Mouse (Mus musculus) CH12.LX (cell line): Measurements from ENCODE around the gene Unc119. TPM values are rescaled to one million over a fixed set of nuclear protein-coding genes. Genes with fewer than 3 reads are reported as not detected.

Experiments
- DNase-seq: peaks from one replicate; pipeline ENCODE4 v3.0.0-alpha.2; 2013; ENCODE audit errors: extremely low read depth
- H3K27ac ChIP-seq: 2 replicates; pipeline ENCODE4 v1.5.1; 2012; ENCODE audit warnings: low read depth, mild to moderate bottlenecking, control low read depth, moderate library complexity; ENCODE audit not compliant: insufficient read depth
- H3K27me3 ChIP-seq: replicated peaks from 2 replicates; pipeline ENCODE3; 2012; ENCODE audit warnings: inconsistent platforms
- H3K36me3 ChIP-seq, 2 experiments: replicated peaks in 1 of 2; 2 replicates each; pipeline versions ENCODE3 to v1.6.1; 2012; ENCODE audit warnings: inconsistent platforms in 1 of 2, low read length in 1 of 2, mild to moderate bottlenecking in 1 of 2, mixed read lengths in 1 of 2, moderate library complexity in 1 of 2; ENCODE audit not compliant: control insufficient read depth in 1 of 2, insufficient read depth in 1 of 2
- H3K4me1 ChIP-seq, 2 experiments: 2 replicates each; pipeline ENCODE4 v1.6.1; 2012; ENCODE audit warnings: inconsistent platforms in 1 of 2, moderate library complexity in 1 of 2; ENCODE audit not compliant: insufficient read depth in 2 of 2, control insufficient read depth in 1 of 2
- H3K4me2 ChIP-seq: 2 replicates; pipeline ENCODE4 v1.6.1; 2012; ENCODE audit warnings: low read depth, mild to moderate bottlenecking, control low read depth; ENCODE audit not compliant: poor library complexity, insufficient read depth, severe bottlenecking
- H3K4me3 ChIP-seq, 3 experiments: fragments of 150-350 bp in 1 of 3; sonication (generic) in 1 of 3; replicated peaks in 1 of 3; 2 replicates each; pipeline versions ENCODE3 to v1.5.1; 2011 to 2012; ENCODE audit warnings: low read depth in 2 of 3, low read length in 2 of 3, mild to moderate bottlenecking in 2 of 3, moderate library complexity in 2 of 3, control low read depth in 1 of 3, improper control_type of control experiment in 1 of 3, inconsistent platforms in 1 of 3, mixed read lengths in 1 of 3; ENCODE audit not compliant: poor library complexity in 1 of 3
- H3K79me2 ChIP-seq: replicated peaks from 2 replicates; pipeline ENCODE4 v1.6.1; 2012; ENCODE audit warnings: mild to moderate bottlenecking, moderate library complexity; ENCODE audit not compliant: control insufficient read depth, poor library complexity, insufficient read depth, severe bottlenecking; ENCODE audit errors: extremely low read depth
- H3K9ac ChIP-seq: 2 replicates; pipeline ENCODE4 v1.6.1; 2012; ENCODE audit warnings: low read depth, mild to moderate bottlenecking, control low read depth, moderate library complexity; ENCODE audit not compliant: insufficient read depth
- H3K9me3 ChIP-seq: replicated peaks from 2 replicates; pipeline ENCODE3; 2012; ENCODE audit warnings: low read length, inconsistent platforms, mixed read lengths
- BHLHE40 ChIP-seq: IDR thresholded peaks from 2 replicates; pipeline ENCODE4 v1.6.1; 2011; ENCODE audit warnings: mild to moderate bottlenecking, low read depth, low read length, improper control_type of control experiment
- CHD1 ChIP-seq: IDR thresholded peaks from 2 replicates; pipeline ENCODE4 v1.6.1; 2012; ENCODE audit warnings: low read depth, low read length, improper control_type of control experiment, inconsistent platforms
- CHD2 ChIP-seq: IDR thresholded peaks from 2 replicates; pipeline ENCODE4 v1.6.1; 2011; ENCODE audit warnings: low read length, improper control_type of control experiment
- CTCF ChIP-seq, 2 experiments: IDR thresholded peaks in 1 of 2; conservative IDR thresholded peaks in 1 of 2; 2 replicates each; pipeline ENCODE4 v1.5.1; 2011 to 2012; ENCODE audit warnings: low read depth in 2 of 2, low read length in 2 of 2, improper control_type of control experiment in 1 of 2, inconsistent platforms in 1 of 2, mild to moderate bottlenecking in 1 of 2, moderate library complexity in 1 of 2
- E2F4 ChIP-seq: IDR thresholded peaks from 2 replicates; pipeline ENCODE4 v1.6.1; 2011; ENCODE audit warnings: low read depth, low read length, improper control_type of control experiment; ENCODE audit not compliant: insufficient replicate concordance
- EP300 ChIP-seq: IDR thresholded peaks from 2 replicates; pipeline ENCODE4 v1.6.1; 2011; ENCODE audit warnings: low read length, improper control_type of control experiment
- ETS1 ChIP-seq: conservative IDR thresholded peaks from 2 replicates; pipeline ENCODE4 v1.6.1; 2012; ENCODE audit warnings: low read depth, mild to moderate bottlenecking, inconsistent platforms, low read length, improper control_type of control experiment, moderate library complexity
- GABPA ChIP-seq: IDR thresholded peaks from 2 replicates; pipeline ENCODE4 v1.6.1; 2012; ENCODE audit warnings: low read depth, low read length, improper control_type of control experiment, inconsistent platforms; ENCODE audit not compliant: insufficient replicate concordance
- IRF4 ChIP-seq: IDR thresholded peaks from 2 replicates; pipeline ENCODE4 v1.6.1; 2014; ENCODE audit warnings: low read depth, mild to moderate bottlenecking, inconsistent platforms, low read length, improper control_type of control experiment
- JUN ChIP-seq: IDR thresholded peaks from 2 replicates; pipeline ENCODE4 v1.6.1; 2011; ENCODE audit warnings: low read depth, mild to moderate bottlenecking, low read length, improper control_type of control experiment, moderate library complexity; ENCODE audit not compliant: insufficient read depth
- JUND ChIP-seq: conservative IDR thresholded peaks from 2 replicates; pipeline ENCODE4 v1.6.1; 2011; ENCODE audit warnings: low read depth, low read length, improper control_type of control experiment
- KAT2A ChIP-seq: IDR thresholded peaks from 2 replicates; pipeline ENCODE4 v1.6.1; 2012; ENCODE audit warnings: low read length, improper control_type of control experiment, inconsistent platforms; ENCODE audit not compliant: insufficient replicate concordance
- MAX ChIP-seq: IDR thresholded peaks from 2 replicates; pipeline ENCODE4 v1.6.1; 2011; ENCODE audit warnings: low read length, improper control_type of control experiment
- MAZ ChIP-seq: IDR thresholded peaks from 2 replicates; pipeline ENCODE4 v1.6.1; 2012; ENCODE audit warnings: low read depth, mild to moderate bottlenecking, inconsistent platforms, low read length, improper control_type of control experiment, moderate library complexity
- MEF2A ChIP-seq: IDR thresholded peaks from 2 replicates; pipeline ENCODE4 v1.6.1; 2014; ENCODE audit warnings: low read depth, mild to moderate bottlenecking, inconsistent platforms, low read length, improper control_type of control experiment, borderline replicate concordance
- MYC ChIP-seq: IDR thresholded peaks from 2 replicates; pipeline ENCODE4 v1.6.1; 2011; ENCODE audit warnings: low read depth, mild to moderate bottlenecking, improper control_type of control experiment, low read length
- NRF1 ChIP-seq: IDR thresholded peaks from 2 replicates; pipeline ENCODE4 v1.6.1; 2014; ENCODE audit warnings: low read depth, mild to moderate bottlenecking, inconsistent platforms, low read length, improper control_type of control experiment, moderate library complexity
- PAX5 ChIP-seq: IDR thresholded peaks from 2 replicates; pipeline ENCODE4 v1.6.1; 2012; ENCODE audit warnings: low read length, inconsistent platforms, mixed read lengths
- POLR2A ChIP-seq: IDR thresholded peaks from 2 replicates; pipeline ENCODE4 v1.6.1; 2011; ENCODE audit warnings: low read depth, mild to moderate bottlenecking, improper control_type of control experiment, low read length
- RCOR1 ChIP-seq: conservative IDR thresholded peaks from 2 replicates; pipeline ENCODE4 v1.6.1; 2012; ENCODE audit warnings: low read depth, mild to moderate bottlenecking, inconsistent platforms, low read length, improper control_type of control experiment
- SMC3 ChIP-seq: IDR thresholded peaks from 2 replicates; pipeline ENCODE4 v1.6.1; 2011; ENCODE audit warnings: low read depth, low read length, improper control_type of control experiment
- UBTF ChIP-seq: IDR thresholded peaks from 2 replicates; pipeline ENCODE4 v1.6.1; 2012; ENCODE audit warnings: low read depth, mild to moderate bottlenecking, inconsistent platforms, low read length, improper control_type of control experiment, moderate library complexity
- USF1 ChIP-seq: IDR thresholded peaks from 2 replicates; pipeline ENCODE4 v1.6.1; 2014; ENCODE audit warnings: low read depth, mild to moderate bottlenecking, inconsistent platforms, low read length, improper control_type of control experiment
- ZC3H11A ChIP-seq: IDR thresholded peaks from 2 replicates; pipeline ENCODE4 v1.6.1; 2012; ENCODE audit warnings: low read depth, mild to moderate bottlenecking, inconsistent platforms, low read length, improper control_type of control experiment
- ZKSCAN1 ChIP-seq: IDR thresholded peaks from 2 replicates; pipeline ENCODE4 v1.6.1; 2012; ENCODE audit warnings: low read depth, inconsistent platforms, low read length, improper control_type of control experiment, borderline replicate concordance
- ZMIZ1 ChIP-seq: IDR thresholded peaks from 2 replicates; pipeline ENCODE4 v1.6.1; 2012; ENCODE audit warnings: low read depth, mild to moderate bottlenecking, inconsistent platforms, low read length, improper control_type of control experiment
- dilution Hi-C: fragments of 300-500 bp; cut with MboI; formaldehyde crosslinking; loops from 2 replicates; pipeline ENCODE4 v1.14.3; 2020; ENCODE audit warnings: low sequenced_read_pairs; ENCODE audit not compliant: extremely low pct_unique_long_range_greater_than_20kb, extremely low pct_ligation_motif_present
- in situ Hi-C: fragments of 300-500 bp; cut with MboI; formaldehyde crosslinking; loops from 3 replicates; pipeline ENCODE4 v1.14.3; 2019; ENCODE audit warnings: low sequenced_read_pairs, low pct_ligation_motif_present, low pct_unique_long_range_greater_than_20kb, mixed read lengths
- polyA plus RNA-seq: library from polyadenylated mRNA; unstranded; fragments of >175 nt; gene quantifications from 2 replicates; pipeline ENCODE4 v1.2.1, GENCODE M21; 2012; ENCODE audit warnings: low read depth; ENCODE audit not compliant: insufficient read length
- total RNA-seq, 2 experiments: library from RNA; depleted of rRNA; stranded (reverse); fragments of 300-350 nt in 1 of 2; fragments of >200 nt in 1 of 2; gene quantifications; 2 replicates each; pipeline ENCODE4 v1.2.3; 2012 to 2014

Unc119 gene
- total and polyA plus RNA-seq, 3 experiments: 81.6 to 227 (median 173) TPM

- H3K4me3 ChIP-seq: no peak overlapping the region
- in situ Hi-C loops (no loop called here), dilution Hi-C loops (no loop called here)
Measured at GRCm38 (mm10) chr11:78377549-78378159, 34.4 kb downstream of the Unc119 start.

GRCm38 (mm10) chr11:78380351-78380750, 37.1 kb downstream of the Unc119 start:
- peaks cover 30% of the 10 kb centered on the region for H3K27me3 ChIP-seq
- dilution Hi-C loops: no loop called here
- H3K27ac ChIP-seq: no peak overlapping the region

More at GRCm38 (mm10) chr11:78377549-78378159, 34.4 kb downstream of the Unc119 start:
- peaks cover 29% of the 10 kb centered on the region for H3K27me3 ChIP-seq
- TF ChIP-seq ZMIZ1: no peak
- TF ChIP-seq EP300: no peak
- no peak for TF ChIP-seq JUN
- TF ChIP-seq CHD1: no peak
- no peak for TF ChIP-seq USF1
- TF ChIP-seq IRF4: no peak
- TF ChIP-seq SMC3: no peak
- no peak for TF ChIP-seq POLR2A
- TF ChIP-seq GABPA: no peak
- H3K79me2 ChIP-seq: no peaks in the 10 kb centered on the region
- DNase-seq: no peak
- H3K4me2 ChIP-seq: no peak overlapping the region
- no peaks in the 10 kb centered on the region for H3K9me3 ChIP-seq
- no peak overlapping the region for H3K9ac ChIP-seq
- peaks cover 4 to 27% of the 10 kb centered on the region in 2 experiments for H3K4me1 ChIP-seq
- no peak overlapping the region for H3K27ac ChIP-seq
- no peaks in the 10 kb centered on the region for H3K36me3 ChIP-seq

GRCm38 (mm10) chr11:78380996-78381395, 37.7 kb downstream of the Unc119 start:
- Histone ChIP-seq H3K27me3 (peaks cover 30% of the 10 kb centered on the region), H3K9me3 (no peaks in the 10 kb centered on the region), H3K4me2 (no peak overlapping the region), H3K4me1 (peaks cover 4 to 25% of the 10 kb centered on the region in 2 experiments), H3K4me3 (no peak overlapping the region), H3K36me3 (no peaks in the 10 kb centered on the region), H3K27ac (no peak overlapping the region), H3K79me2 (no peaks in the 10 kb centered on the region), H3K9ac (no peak overlapping the region)
- dilution Hi-C loops: no loop called here
- in situ Hi-C loops: no loop called here
- DNase-seq: no peak
- TF ChIP-seq MYC (no peak), MAZ (no peak), JUND (no peak), PAX5 (no peak), CHD2 (no peak), CTCF (conservative IDR thresholded peaks at IDR 0.05 in 1 of 2, IDR thresholded peaks at IDR 0.05 in 1 of 2; ENCODE audit: low read depth in 2 of 2, low read length in 2 of 2) (no peak), UBTF (no peak), ZMIZ1 (no peak), RCOR1 (no peak), SMC3 (no peak), BHLHE40 (no peak), MAX (no peak), ZC3H11A (no peak), ZKSCAN1 (no peak), MEF2A (no peak), EP300 (no peak), JUN (no peak)

More at GRCm38 (mm10) chr11:78380351-78380750, 37.1 kb downstream of the Unc119 start:
- H3K9ac ChIP-seq: no peak overlapping the region
- no peak overlapping the region for H3K4me2 ChIP-seq
- no peak for DNase-seq
- no peaks in the 10 kb centered on the region for H3K36me3 ChIP-seq
- H3K4me3 ChIP-seq: no peak overlapping the region
- H3K79me2 ChIP-seq: no peaks in the 10 kb centered on the region
- in situ Hi-C loops: no loop called here
- TF ChIP-seq CTCF (conservative IDR thresholded peaks at IDR 0.05 in 1 of 2, IDR thresholded peaks at IDR 0.05 in 1 of 2; ENCODE audit: low read depth in 2 of 2, low read length in 2 of 2) (no peak), MAX (no peak), E2F4 (no peak), ETS1 (no peak), BHLHE40 (no peak), MEF2A (no peak), NRF1 (no peak), ZMIZ1 (no peak), KAT2A (no peak), POLR2A (no peak)
- H3K9me3 ChIP-seq: no peaks in the 10 kb centered on the region
- H3K4me1 ChIP-seq: peaks cover 4 to 29% of the 10 kb centered on the region in 2 experiments
